Mouse (Mus musculus) large intestine, adult 2 months (tissue): ENCODE results near the gene Cacna2d4. TPM values are rescaled to one million over a fixed set of nuclear protein-coding genes. Genes with fewer than 3 reads are reported as not detected.

ENCODE experiments used
- DNase-seq: peaks from one replicate; pipeline ENCODE4 v3.0.0-alpha.2; 2012; ENCODE audit warnings: low read depth, low spot score
- WGBS: fragments of 180-500 bp; shearing (Covaris S2); methylation state at CpG from one replicate; pipeline ENCODE4 v1.1.7; 2018; 5-methylcytosine and 5-hydroxymethylcytosine counted together
- polyA plus RNA-seq: library from polyadenylated mRNA; depleted of rRNA; stranded (reverse); fragments of >200 nt; gene quantifications from 2 replicates; pipeline ENCODE4 v1.2.3, GENCODE M21; 2012

The Cacna2d4 gene
- polyA plus RNA-seq, 1 experiment = 0.37 TPM

- 68% methylated on average over 9 of the region's 9 CpGs for WGBS
- DNase-seq = no peak
These were observed 44.4 kb downstream of the Cacna2d4 start for GRCm38 (mm10) chr6:119280761-119281160.

DNA sequence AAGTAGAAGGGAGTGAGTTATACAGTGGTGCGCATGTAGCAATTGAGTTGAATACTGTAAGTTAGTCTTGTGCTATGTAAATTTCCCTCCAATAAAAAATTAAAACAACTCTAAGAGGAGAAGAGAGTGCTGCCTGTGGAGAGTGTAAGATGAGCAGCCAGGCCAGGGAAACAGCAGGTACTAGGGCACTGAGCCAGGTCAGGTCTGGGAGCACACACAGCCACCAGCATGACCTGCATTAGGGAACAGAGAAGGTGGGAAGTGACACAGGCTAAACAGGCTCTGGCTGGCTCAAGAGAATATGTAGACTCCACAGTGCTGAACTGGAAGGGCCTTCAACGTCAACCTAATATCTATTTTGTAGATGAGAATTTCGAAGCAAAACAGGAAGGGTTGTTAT, 65.0 kb downstream of the Cacna2d4 start:
- DNase-seq = no peak
- 74% methylated on average over 3 of the region's 3 CpGs for WGBS

DNA sequence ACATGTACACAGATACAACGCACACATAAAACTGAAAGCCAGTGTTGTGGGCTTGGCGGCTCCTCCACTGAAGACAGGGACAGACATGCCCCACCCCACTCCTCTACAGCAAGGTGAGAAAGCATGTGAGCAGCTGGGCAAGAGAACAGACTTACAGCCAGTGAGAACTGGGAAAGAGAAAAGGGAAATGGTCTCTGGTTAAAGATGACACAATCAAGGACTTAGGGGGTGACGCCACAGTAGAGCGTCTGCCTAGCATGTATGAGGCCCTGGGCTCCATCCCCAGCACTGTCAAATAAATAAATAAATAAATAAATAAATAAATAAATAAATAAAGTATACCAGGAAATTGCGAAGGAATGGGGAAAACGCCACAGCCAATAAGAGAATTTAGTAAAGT, 67.0 kb downstream of the Cacna2d4 start:
- DNase-seq = no peak
- 82% methylated on average over 6 of the region's 6 CpGs for WGBS

GRCm38 (mm10) chr6:119307867-119308413, 71.6 kb downstream of the Cacna2d4 start:
- DNase-seq = no peak

GRCm38 (mm10) chr6:119310176-119310575, 73.8 kb downstream of the Cacna2d4 start:
- no peak for DNase-seq
- WGBS = 47% methylated on average over 9 of the region's 9 CpGs

More at GRCm38 (mm10) chr6:119307867-119308413, 71.6 kb downstream of the Cacna2d4 start:
- 64% methylated on average over 10 of the region's 10 CpGs for WGBS

- WGBS = 62% methylated on average over 6 of the region's 6 CpGs
- no peak for DNase-seq
These were observed 76.1 kb downstream of the Cacna2d4 start for GRCm38 (mm10) chr6:119312381-119312780.

GRCm38 (mm10) chr6:119313096-119313495, 76.8 kb downstream of the Cacna2d4 start:
- 53% methylated on average over 3 of the region's 3 CpGs for WGBS
- DNase-seq = no peak

DNA sequence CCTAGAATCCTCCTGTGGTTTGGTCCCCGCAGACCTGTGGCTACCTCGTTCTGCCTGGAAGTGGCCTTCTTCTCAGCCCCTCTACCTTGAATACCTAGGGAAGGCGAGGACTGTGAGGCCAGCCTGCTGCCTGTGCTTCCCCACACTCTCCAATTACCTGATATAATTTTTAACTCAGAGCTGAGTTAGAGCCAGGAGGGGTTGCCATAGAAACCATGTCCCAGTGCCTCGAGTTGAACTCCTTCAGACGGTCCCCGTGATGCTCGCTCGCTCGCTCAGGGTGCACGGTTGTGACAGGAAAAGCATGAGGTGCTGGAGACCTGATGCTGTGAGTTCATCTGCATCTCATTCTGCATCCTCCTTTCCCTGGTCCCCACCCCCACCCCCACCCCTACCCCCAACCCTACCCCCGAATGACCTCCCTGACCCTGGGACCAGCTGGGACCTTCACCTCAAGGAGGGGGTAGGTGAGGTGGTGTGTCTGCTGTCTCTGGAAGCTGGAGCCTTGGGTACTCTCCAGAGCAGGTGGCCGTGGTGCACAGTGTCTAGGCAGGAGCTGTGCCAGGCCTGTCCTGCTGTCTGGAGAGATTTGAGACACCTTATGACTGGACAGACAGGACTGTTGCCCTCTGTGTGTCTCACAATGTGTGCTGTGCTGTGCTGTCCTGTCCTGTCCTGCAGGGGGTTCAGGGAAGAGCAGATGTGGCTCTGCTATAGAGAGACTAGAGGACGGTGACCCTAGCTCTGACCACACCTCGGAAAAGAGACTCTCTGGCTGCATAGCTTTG, 77.5 kb downstream of the Cacna2d4 start:
- no peak for DNase-seq
- 50% methylated on average over 14 of the region's 14 CpGs for WGBS

DNA sequence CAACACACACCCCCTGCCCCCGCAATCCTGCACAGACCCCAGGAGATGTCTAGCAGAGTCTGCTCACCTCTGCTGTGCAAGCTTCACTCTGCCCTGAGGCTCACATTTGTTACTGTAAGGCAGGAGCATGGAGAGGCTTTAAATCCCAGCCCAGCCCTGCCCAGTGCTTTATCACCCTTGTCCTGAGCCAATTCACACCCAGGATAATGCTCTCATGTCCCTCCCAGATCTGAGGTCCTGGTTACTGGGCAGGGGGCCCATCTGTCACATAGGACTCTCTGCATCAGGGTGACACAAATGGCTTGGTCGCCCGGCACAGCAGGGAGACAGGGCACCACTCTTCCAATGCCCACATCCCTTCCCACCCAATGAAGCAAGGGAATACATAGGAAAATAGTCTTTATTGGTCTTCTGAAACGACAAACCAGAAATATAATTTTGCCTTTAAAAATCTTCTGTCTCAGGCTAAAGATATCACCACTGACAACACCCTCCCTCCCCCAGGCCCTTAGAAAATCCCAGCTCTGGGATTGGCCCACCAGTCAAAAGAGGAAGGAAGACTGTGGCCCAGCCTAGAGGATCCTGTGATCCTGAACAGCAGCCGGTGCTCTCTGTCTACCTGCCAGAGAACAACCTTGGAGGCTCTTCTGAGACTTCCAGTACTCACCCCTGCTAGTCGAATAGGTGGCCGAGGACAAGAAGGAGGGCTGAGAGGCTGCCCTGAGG, 78.6 kb downstream of the Cacna2d4 start:
- DNase-seq = no peak
- 47% methylated on average over 7 of the region's 7 CpGs for WGBS

DNA sequence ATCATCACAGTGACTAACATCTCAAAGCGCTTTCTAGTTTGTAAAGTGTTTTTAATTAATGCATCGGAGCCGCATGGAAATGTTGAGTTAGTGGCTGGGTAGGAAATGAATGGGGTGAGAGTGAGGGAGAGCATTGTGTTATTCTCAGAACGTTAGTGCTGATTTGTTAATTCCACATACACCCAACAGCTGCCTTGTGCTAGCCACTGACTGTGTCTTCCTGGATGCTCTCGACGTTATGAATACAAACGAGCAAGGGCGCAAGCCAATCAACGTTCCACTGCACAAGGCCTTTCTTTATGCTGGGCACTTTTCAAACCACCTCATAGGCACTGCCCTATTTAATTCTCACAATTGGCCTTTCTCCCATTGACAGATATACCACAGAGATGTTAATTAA, 82.4 kb downstream of the Cacna2d4 start:
- 93% methylated on average over 9 of the region's 9 CpGs for WGBS
- no peak for DNase-seq

DNA sequence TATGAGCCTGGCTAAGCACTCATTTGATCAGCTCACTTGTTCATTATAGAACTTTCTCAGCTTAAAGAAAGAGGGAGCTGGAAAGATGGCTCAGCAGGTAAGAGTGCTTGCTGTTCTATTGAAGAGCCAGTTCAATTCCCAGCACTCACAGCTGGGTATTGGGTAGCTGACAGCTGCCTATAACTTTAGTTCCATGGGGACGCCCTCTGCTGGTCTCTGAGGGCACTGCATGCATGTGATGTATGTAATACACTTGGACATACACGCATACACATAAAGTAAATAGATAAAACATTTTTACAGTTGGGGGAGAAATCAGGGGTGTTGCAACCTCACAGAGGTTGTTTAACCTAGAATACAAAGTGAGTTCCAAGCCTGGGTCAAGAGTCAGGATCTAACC, 83.0 kb downstream of the Cacna2d4 start:
- DNase-seq = no peak
- 84% methylated on average over 2 of the region's 2 CpGs for WGBS

DNA sequence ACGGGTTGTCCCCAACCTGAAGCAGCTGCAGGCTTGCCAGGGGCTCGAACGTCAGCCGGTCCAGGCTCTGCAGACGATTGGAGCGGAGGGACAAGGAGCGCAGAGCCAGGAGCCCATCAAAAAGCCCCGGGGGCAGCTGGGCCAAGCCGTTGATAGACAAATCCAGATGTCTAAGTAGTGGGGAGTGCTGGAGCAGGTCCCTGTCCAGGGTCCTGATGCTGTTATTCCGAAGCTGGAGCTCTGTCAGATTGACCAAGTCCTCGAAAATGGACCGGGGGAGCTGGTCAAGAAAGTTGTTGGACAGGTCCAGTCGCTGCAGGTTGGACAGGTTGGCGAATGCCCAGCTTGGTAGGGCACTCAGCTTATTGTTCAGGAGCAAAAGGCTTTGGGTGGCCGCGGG, 84.2 kb downstream of the Cacna2d4 start:
- whole genome bisulfite sequencing = 41% methylated on average over 16 of the region's 16 CpGs

GRCm38 (mm10) chr6:119321752-119322151, 85.4 kb downstream of the Cacna2d4 start:
- 67% methylated on average over 7 of the region's 7 CpGs for WGBS
- DNase-seq = no peak

More for the DNA sequence above, 84.2 kb downstream of the Cacna2d4 start:
- DNase-seq = no peak

GRCm38 (mm10) chr6:119324776-119325175, 88.5 kb downstream of the Cacna2d4 start:
- DNase-seq = no peak
- WGBS = 70% methylated on average over 10 of the region's 10 CpGs

DNA sequence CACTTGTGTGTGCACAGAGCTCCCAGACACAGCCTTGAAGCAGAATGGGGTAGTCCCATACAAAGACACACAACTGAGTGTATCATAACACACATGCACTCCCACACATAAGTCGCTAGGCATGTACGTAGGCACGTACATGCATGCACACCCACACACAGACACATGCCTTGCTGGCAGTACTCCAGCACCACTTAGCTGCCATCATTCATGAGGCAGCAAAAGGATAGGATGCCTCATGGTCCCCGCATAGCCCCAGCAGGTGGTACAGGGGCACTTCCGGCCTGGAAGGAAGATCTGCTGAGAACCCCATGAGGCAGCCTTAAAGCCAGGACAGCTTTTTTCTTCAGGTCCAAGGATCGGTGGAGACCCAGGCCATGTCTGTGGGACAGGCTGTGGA, 89.7 kb downstream of the Cacna2d4 start:
- 69% methylated on average over 6 of the region's 6 CpGs for WGBS
- no peak for DNase-seq

DNA sequence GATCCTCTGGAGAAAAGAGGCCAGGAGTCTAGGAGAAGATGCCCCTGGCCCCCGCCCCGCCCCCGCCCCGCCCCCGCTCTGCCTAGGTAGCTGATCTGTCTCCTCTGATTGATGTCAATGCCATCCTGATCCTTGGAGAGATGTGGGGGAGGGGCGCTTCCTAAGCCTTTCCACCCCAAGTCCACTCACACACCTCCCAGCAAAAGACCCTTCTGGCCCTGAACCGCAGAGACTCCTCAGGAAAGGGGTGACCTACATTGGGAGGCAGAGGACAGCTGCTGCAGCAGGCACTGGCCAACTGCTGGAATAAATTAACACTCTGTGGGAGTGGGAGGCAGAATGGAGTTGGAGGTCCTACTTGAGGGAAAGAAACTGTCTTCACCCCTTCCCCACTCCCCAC, 90.2 kb downstream of the Cacna2d4 start:
- DNase-seq = no peak
- 31% methylated on average over 6 of the region's 7 CpGs for WGBS

DNA sequence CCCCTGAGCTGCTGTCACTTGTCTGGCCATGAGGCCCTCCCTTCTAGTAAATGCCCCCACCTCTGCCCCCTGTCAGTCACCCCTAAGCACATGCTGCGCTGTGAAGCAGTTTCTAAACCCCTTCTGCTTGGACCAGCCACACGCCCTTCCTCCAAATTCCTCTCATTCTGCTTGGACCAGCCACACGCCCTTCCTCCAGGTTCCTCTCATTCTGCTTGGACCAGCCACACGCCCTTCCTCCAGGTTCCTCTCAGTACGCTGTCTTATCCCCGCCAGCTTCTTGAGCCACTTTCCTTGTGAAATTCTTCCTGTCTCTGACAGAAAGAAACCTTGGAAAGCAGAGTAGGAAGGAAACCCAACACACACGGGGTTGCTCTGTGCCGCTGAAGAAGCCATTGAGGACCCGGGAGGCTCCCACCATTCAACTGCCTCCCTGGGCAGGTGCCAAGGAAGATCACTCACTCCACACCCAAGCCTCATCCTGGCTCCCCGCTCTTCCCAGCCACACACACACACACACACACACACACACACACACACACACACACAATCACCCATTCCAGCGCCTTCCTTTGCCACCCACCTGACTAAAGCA, 92.3 kb downstream of the Cacna2d4 start:
- no peak for DNase-seq
- 13% methylated on average over 11 of the region's 11 CpGs for WGBS

GRCm38 (mm10) chr6:119329215-119329714, 92.9 kb downstream of the Cacna2d4 start:
- WGBS = 7% methylated on average over 8 of the region's 8 CpGs
- DNase-seq = no peak

DNA sequence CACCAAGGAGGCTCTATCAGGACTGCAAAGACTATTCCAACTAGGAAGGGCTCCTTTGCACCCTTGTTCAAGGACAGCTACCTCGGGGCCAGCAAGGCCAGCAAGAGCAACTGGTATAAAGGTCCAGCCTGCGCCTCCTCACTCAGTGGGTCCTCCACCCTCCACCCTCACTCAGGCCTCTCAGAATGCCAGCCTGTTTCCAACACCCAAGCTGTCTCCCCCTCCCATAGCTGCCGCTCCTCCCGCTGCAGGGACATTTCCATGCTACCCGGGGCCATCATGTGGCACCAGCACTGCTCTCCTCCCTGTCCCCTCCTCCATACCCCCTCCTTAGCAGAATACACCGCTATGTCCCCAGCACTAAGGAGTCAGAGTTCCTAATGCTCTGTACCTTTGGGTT, 93.6 kb downstream of the Cacna2d4 start:
- WGBS = 26% methylated on average over 6 of the region's 6 CpGs
- no peak for DNase-seq

- WGBS = 2% methylated on average over 31 of the region's 31 CpGs
- no peak for DNase-seq
These were observed 94.2 kb downstream of the Cacna2d4 start, which contains the start of gene Lrtm2 for GRCm38 (mm10) chr6:119330506-119330905. Lrtm2 (minus strand) TSS chr6:119330766.
